Mouse (Mus musculus): ENCODE data around the gene Saa2.

DNA sequence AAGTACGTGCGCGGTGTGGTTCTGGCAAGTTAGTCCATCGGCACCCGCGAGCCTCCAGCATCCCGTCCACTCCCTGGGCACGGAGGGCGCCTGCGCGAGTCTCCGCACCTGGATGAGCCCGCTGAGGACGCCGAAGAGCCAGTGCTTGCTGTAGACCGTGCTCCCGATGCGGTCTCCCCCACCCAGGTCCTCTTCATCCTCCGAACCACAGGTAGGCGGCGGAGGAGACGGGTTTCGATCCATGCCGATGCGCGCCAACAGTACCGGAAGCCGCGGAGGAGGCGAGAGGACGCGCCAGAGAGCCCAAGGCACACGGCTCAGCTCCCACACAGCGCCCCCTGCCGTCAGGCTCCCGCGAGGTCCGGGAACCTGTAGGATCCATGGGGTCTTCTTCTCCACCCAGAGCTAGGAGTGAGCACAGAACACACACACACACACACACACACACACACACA, 41.2 kb upstream of the Saa2 start, which contains the start of gene Saal1:
- TF ChIP-seq ZMIZ1 (IDR thresholded peaks at IDR 0.05; ENCODE audit: low read depth, low read length) = no peak
- peak; percentile 68 to 91; a peak in 3 of 4 replicates for TF ChIP-seq POLR2A (IDR thresholded peaks at IDR 0.05; ENCODE audit: control insufficient read depth in 1 of 2, insufficient read depth in 1 of 2, low read depth in 1 of 2, low read length in 2 of 2, poor library complexity in 1 of 2)
- peak; percentile 68 to 99 (median 86) for TF ChIP-seq CTCF (IDR thresholded peaks at IDR 0.05 in 2 of 3, conservative IDR thresholded peaks at IDR 0.05 in 1 of 3; ENCODE audit: control insufficient read depth in 1 of 3, insufficient read depth in 1 of 3, low read depth in 2 of 3, low read length in 3 of 3, poor library complexity in 1 of 3, severe bottlenecking in 1 of 3)
- no peak for TF ChIP-seq ZC3H11A (IDR thresholded peaks at IDR 0.05; ENCODE audit: low read depth, low read length)
- peak; percentile 83; the same call in 1 of the 2 replicates for TF ChIP-seq E2F4 (IDR thresholded peaks at IDR 0.05; ENCODE audit: borderline replicate concordance, low read depth, low read length)
- TF ChIP-seq RCOR1 (IDR thresholded peaks at IDR 0.05; ENCODE audit: low read depth, low read length) = no peak
- peak; percentile 21; the same call in 1 of the 2 replicates for TF ChIP-seq SMC3 (IDR thresholded peaks at IDR 0.05; ENCODE audit: low read depth, low read length)
- TF ChIP-seq HCFC1 (IDR thresholded peaks at IDR 0.05; ENCODE audit: low read depth, low read length) = peak; percentile 87
- TF ChIP-seq TAL1 (IDR thresholded peaks at IDR 0.05; ENCODE audit: low read length) = no peak
- no peak for TF ChIP-seq GATA1 (IDR thresholded peaks at IDR 0.05; ENCODE audit: low read depth, low read length)

Measured in MEL (cell line).